Mouse (Mus musculus) ES-Bruce4 (cell line): ENCODE measurements around the gene Adra2a. TPM values are rescaled to one million over a fixed set of nuclear protein-coding genes. Genes with fewer than 3 reads are reported as not detected.

Experiments
- H3K27ac ChIP-seq: 2 replicates; pipeline ENCODE4 v1.5.1; 2012; ENCODE audit warnings: low read length, inconsistent platforms; ENCODE audit not compliant: insufficient read depth
- H3K27me3 ChIP-seq: 2 replicates; pipeline ENCODE4 v1.6.1; 2012; ENCODE audit warnings: mild to moderate bottlenecking, low read length, inconsistent platforms; ENCODE audit not compliant: control insufficient read depth, poor library complexity, insufficient read depth, severe bottlenecking
- H3K36me3 ChIP-seq: 2 replicates; pipeline ENCODE4 v1.6.1; 2012; ENCODE audit warnings: inconsistent platforms, mild to moderate bottlenecking, low read length, moderate library complexity; ENCODE audit not compliant: control insufficient read depth, poor library complexity, insufficient read depth, severe bottlenecking
- H3K4me1 ChIP-seq: one replicate; pipeline ENCODE4 v1.8.1; 2011; ENCODE audit warnings: low read length; ENCODE audit not compliant: control insufficient read depth, insufficient read depth
- H3K4me3 ChIP-seq: 2 replicates; pipeline ENCODE4 v1.5.1; 2011; ENCODE audit warnings: low read depth, mild to moderate bottlenecking, low read length
- H3K9ac ChIP-seq: 2 replicates; pipeline ENCODE4 v1.6.1; 2012; ENCODE audit warnings: low read depth, mild to moderate bottlenecking, inconsistent platforms; ENCODE audit not compliant: poor library complexity, severe bottlenecking
- H3K9me3 ChIP-seq: replicated peaks from 2 replicates; pipeline ENCODE4 v1.6.1; 2012; ENCODE audit warnings: mild to moderate bottlenecking, low read length, inconsistent platforms; ENCODE audit not compliant: control insufficient read depth, poor library complexity, insufficient read depth, severe bottlenecking
- CTCF ChIP-seq: IDR thresholded peaks from one replicate; pipeline ENCODE4 v1.8.1; 2011; ENCODE audit warnings: low read depth, low read length
- EP300 ChIP-seq: IDR thresholded peaks from 2 replicates; pipeline ENCODE4 v1.6.1; 2011; ENCODE audit warnings: low read depth, low read length; ENCODE audit not compliant: insufficient read depth
- POLR2A ChIP-seq: IDR thresholded peaks from one replicate; pipeline ENCODE4 v1.8.1; 2011; ENCODE audit warnings: low read length; ENCODE audit not compliant: insufficient read depth
- polyA plus RNA-seq: library from polyadenylated mRNA; stranded (reverse); fragments of >200 nt; gene quantifications from 2 replicates; pipeline ENCODE4 v1.2.4, GENCODE M21; 2011; ENCODE audit warnings: low read depth; ENCODE audit not compliant: missing spikeins, insufficient read depth, insufficient read length

Adra2a gene
- polyA plus RNA-seq, 1 experiment = not detected

GRCm38 (mm10) chr19:54070521-54070920 is 26.6 kb downstream of the Adra2a start:
- Histone ChIP-seq H3K27me3 (no peaks in the 10 kb centered on the region), H3K9ac (no peak overlapping the region), H3K36me3 (no peaks in the 10 kb centered on the region), H3K4me1 (no peaks in the 10 kb centered on the region), H3K27ac (no peak overlapping the region), H3K4me3 (no peak overlapping the region), H3K9me3 (no peaks in the 10 kb centered on the region)
- TF ChIP-seq POLR2A (no peak), CTCF (no peak), EP300 (no peak)

- Histone ChIP-seq H3K36me3 (no peaks in the 10 kb centered on the region), H3K9ac (no peak overlapping the region), H3K27ac (no peak overlapping the region), H3K27me3 (no peaks in the 10 kb centered on the region), H3K4me1 (no peaks in the 10 kb centered on the region), H3K4me3 (no peak overlapping the region), H3K9me3 (no peaks in the 10 kb centered on the region)
- TF ChIP-seq CTCF (no peak), POLR2A (no peak), EP300 (no peak)
These were observed 28.4 kb downstream of the Adra2a start for GRCm38 (mm10) chr19:54072233-54072800.

- Histone ChIP-seq H3K27ac (no peak overlapping the region), H3K27me3 (no peaks in the 10 kb centered on the region), H3K36me3 (no peaks in the 10 kb centered on the region), H3K9me3 (no peaks in the 10 kb centered on the region), H3K9ac (no peak overlapping the region), H3K4me1 (no peaks in the 10 kb centered on the region), H3K4me3 (no peak overlapping the region)
- TF ChIP-seq POLR2A (no peak), CTCF (no peak), EP300 (no peak)
These were observed 32.7 kb downstream of the Adra2a start for GRCm38 (mm10) chr19:54076362-54077349.

GRCm38 (mm10) chr19:54081303-54081702 is 37.4 kb downstream of the Adra2a start:
- no peak overlapping the region for H3K9ac ChIP-seq
- H3K4me3 ChIP-seq = no peak overlapping the region
- H3K4me1 ChIP-seq = no peaks in the 10 kb centered on the region
- H3K27ac ChIP-seq = no peak overlapping the region
- H3K36me3 ChIP-seq = no peaks in the 10 kb centered on the region
- TF ChIP-seq EP300 (no peak), CTCF (no peak), POLR2A (no peak)
- no peaks in the 10 kb centered on the region for H3K27me3 ChIP-seq
- no peaks in the 10 kb centered on the region for H3K9me3 ChIP-seq

- TF ChIP-seq EP300 (no peak), CTCF (no peak), POLR2A (no peak)
- H3K27ac ChIP-seq = no peak overlapping the region
- no peak overlapping the region for H3K9ac ChIP-seq
- no peaks in the 10 kb centered on the region for H3K27me3 ChIP-seq
- no peaks in the 10 kb centered on the region for H3K9me3 ChIP-seq
- H3K4me3 ChIP-seq = no peak overlapping the region
- no peaks in the 10 kb centered on the region for H3K36me3 ChIP-seq
- H3K4me1 ChIP-seq = no peaks in the 10 kb centered on the region
These were observed 37.8 kb downstream of the Adra2a start for GRCm38 (mm10) chr19:54081716-54082165.

GRCm38 (mm10) chr19:54087319-54087718 is 43.4 kb downstream of the Adra2a start:
- H3K4me3 ChIP-seq = no peak overlapping the region
- H3K27me3 ChIP-seq = no peaks in the 10 kb centered on the region
- TF ChIP-seq CTCF (no peak), POLR2A (no peak), EP300 (no peak)
- H3K27ac ChIP-seq = no peak overlapping the region
- no peak overlapping the region for H3K9ac ChIP-seq
- no peaks in the 10 kb centered on the region for H3K9me3 ChIP-seq
- no peaks in the 10 kb centered on the region for H3K4me1 ChIP-seq
- H3K36me3 ChIP-seq = no peaks in the 10 kb centered on the region
